Mouse (Mus musculus): ENCODE measurements around the gene Psmb3. TPM values are rescaled to one million over a fixed set of nuclear protein-coding genes. Genes with fewer than 3 reads are reported as not detected.

Psmb3 gene
- total and polyA plus RNA-seq, 2 experiments from 2014 or later, result 449 to 473 TPM

- Histone ChIP-seq H3K27me3 (ENCODE audit: insufficient read depth, low read length) (no peaks in the 10 kb centered on the region), H3K4me3 (ENCODE audit: low read depth, low read length) (no peak overlapping the region), H3K4me1 (ENCODE audit: insufficient read depth, low read length) (no peaks in the 10 kb centered on the region), H3K36me3 (ENCODE audit: insufficient read depth, low read length) (peaks cover 42% of the 10 kb centered on the region), H3K4me2 (ENCODE audit: low read depth, low read length, poor library complexity, severe bottlenecking) (no peak overlapping the region), H3K9me3 (ENCODE audit: low read length) (no peaks in the 10 kb centered on the region), H3K27ac (ENCODE audit: low read depth, low read length) (no peak overlapping the region), H3K9ac (replicated peaks; ENCODE audit: low read length, poor library complexity, severe bottlenecking) (no peak overlapping the region)
- DNase-seq (ENCODE audit: low spot score) (no peak), ATAC-seq (ENCODE audit: low FRiP score) (no peak)
- 93% methylated on average over 1 of the region's 1 CpGs for WGBS
- TF ChIP-seq CTCF (IDR thresholded peaks at IDR 0.05), result no peak
These were observed 54.9 kb downstream of the Psmb3 start for GRCm38 (mm10) chr11:97758125-97758524.

DNA sequence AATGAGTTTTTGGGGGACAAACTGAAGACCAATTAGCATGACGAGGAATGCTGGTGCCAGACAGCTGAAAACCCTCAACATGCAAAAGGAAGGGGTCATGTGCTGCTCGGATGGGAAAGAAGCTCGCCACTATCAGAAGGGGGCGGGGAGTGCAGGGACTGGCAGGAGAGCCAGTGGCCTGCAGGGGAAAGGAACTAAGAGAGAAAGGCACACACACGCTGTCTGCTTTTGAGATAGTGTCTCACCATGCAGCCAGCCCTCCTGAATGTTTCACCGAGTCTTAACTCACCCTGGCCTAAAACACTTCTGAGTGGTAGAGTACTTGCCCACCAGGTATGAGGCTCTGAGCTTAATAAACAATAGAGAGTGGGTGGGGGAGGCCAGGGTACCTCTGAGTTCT, 55.7 kb downstream of the Psmb3 start:
- TF ChIP-seq CTCF (IDR thresholded peaks at IDR 0.05), result no peak
- H3K27ac ChIP-seq (ENCODE audit: low read depth, low read length), result no peak overlapping the region
- H3K9ac ChIP-seq (replicated peaks; ENCODE audit: low read length, poor library complexity, severe bottlenecking), result no peak overlapping the region
- H3K27me3 ChIP-seq (ENCODE audit: insufficient read depth, low read length), result no peaks in the 10 kb centered on the region
- DNase-seq (ENCODE audit: low spot score) (no peak), ATAC-seq (ENCODE audit: low FRiP score) (no peak)
- H3K4me1 ChIP-seq (ENCODE audit: insufficient read depth, low read length), result no peaks in the 10 kb centered on the region
- H3K4me3 ChIP-seq (ENCODE audit: low read depth, low read length), result no peak overlapping the region
- peaks cover 36% of the 10 kb centered on the region for H3K36me3 ChIP-seq (ENCODE audit: insufficient read depth, low read length)
- WGBS, result 84% methylated on average over 6 of the region's 6 CpGs
- no peaks in the 10 kb centered on the region for H3K9me3 ChIP-seq (ENCODE audit: low read length)
- no peak overlapping the region for H3K4me2 ChIP-seq (ENCODE audit: low read depth, low read length, poor library complexity, severe bottlenecking)

GRCm38 (mm10) chr11:97761638-97762037, 58.4 kb downstream of the Psmb3 start:
- H3K4me3 ChIP-seq (ENCODE audit: low read depth, low read length), result no peak overlapping the region
- peaks cover 10% of the 10 kb centered on the region; the same call in 1 of the 2 replicates for H3K4me1 ChIP-seq (ENCODE audit: insufficient read depth, low read length)
- H3K9me3 ChIP-seq (ENCODE audit: low read length), result no peaks in the 10 kb centered on the region
- DNase-seq (ENCODE audit: low spot score), result peak; percentile 44
- H3K27me3 ChIP-seq (ENCODE audit: insufficient read depth, low read length), result no peaks in the 10 kb centered on the region
- ATAC-seq (ENCODE audit: low FRiP score), result no peak
- no peak overlapping the region for H3K27ac ChIP-seq (ENCODE audit: low read depth, low read length)
- no peak overlapping the region for H3K9ac ChIP-seq (replicated peaks; ENCODE audit: low read length, poor library complexity, severe bottlenecking)
- peaks cover 22% of the 10 kb centered on the region for H3K36me3 ChIP-seq (ENCODE audit: insufficient read depth, low read length)
- TF ChIP-seq CTCF (IDR thresholded peaks at IDR 0.05), result peak; percentile 61
- no peak overlapping the region for H3K4me2 ChIP-seq (ENCODE audit: low read depth, low read length, poor library complexity, severe bottlenecking)

Small RNA genes within 50 kb of the gene (microRNA-seq; reads per million reads assigned to microRNA genes)
- gene Gm24158 (ENCODE audit: borderline number of aligned reads) (not detected), gene Mir6927 (ENCODE audit: borderline number of aligned reads) (not detected), gene Mir8102 (ENCODE audit: borderline number of aligned reads) (not detected)

Other genes starting within 250 kb of the Psmb3 start
- gene 4933428G20Rik, start 203.1 kb upstream of the Psmb3 start, total RNA-seq (2014; rRNA removed), result 0.28 TPM in 1 of 2 replicates, not detected in the other
- 0.34 and 0.91 TPM in 2 replicates for gene 4933428G20Rik, start 203.1 kb upstream of the Psmb3 start, polyA plus RNA-seq (2015; fragmentation: Nextera tagmentation; extraction: Ambion mirVana)
- 95.0 and 100 TPM in 2 replicates for gene Srcin1, start 127.2 kb upstream of the Psmb3 start, total RNA-seq (2014; rRNA removed)
- gene Srcin1, start 127.2 kb upstream of the Psmb3 start, polyA plus RNA-seq (2015; fragmentation: Nextera tagmentation; extraction: Ambion mirVana), result 13.1 and 14.0 TPM in 2 replicates
- gene Epop, start 73.7 kb upstream of the Psmb3 start, total RNA-seq (2014; rRNA removed), result 5.0 and 8.4 TPM in 2 replicates
- gene Epop, start 73.7 kb upstream of the Psmb3 start, polyA plus RNA-seq (2015; fragmentation: Nextera tagmentation; extraction: Ambion mirVana), result 1.5 and 1.6 TPM in 2 replicates
- gene Mllt6, start 40.0 kb upstream of the Psmb3 start, total RNA-seq (2014; rRNA removed), result 43.9 and 52.8 TPM in 2 replicates
- 1.5 and 1.7 TPM in 2 replicates for gene Mllt6, start 40.0 kb upstream of the Psmb3 start, polyA plus RNA-seq (2015; fragmentation: Nextera tagmentation; extraction: Ambion mirVana)
- 13.3 and 27.0 TPM in 2 replicates for gene Cisd3, start 17.6 kb upstream of the Psmb3 start, total RNA-seq (2014; rRNA removed)
- gene Cisd3, start 17.6 kb upstream of the Psmb3 start, polyA plus RNA-seq (2015; fragmentation: Nextera tagmentation; extraction: Ambion mirVana), result 41.5 and 45.1 TPM in 2 replicates
- 16.0 and 19.6 TPM in 2 replicates for gene Pcgf2, start 2.9 kb upstream of the Psmb3 start, total RNA-seq (2014; rRNA removed)
- gene Pcgf2, start 2.9 kb upstream of the Psmb3 start, polyA plus RNA-seq (2015; fragmentation: Nextera tagmentation; extraction: Ambion mirVana), result 14.2 and 16.7 TPM in 2 replicates
- 149 and 166 TPM in 2 replicates for gene Pip4k2b, start 41.3 kb downstream of the Psmb3 start, total RNA-seq (2014; rRNA removed)
- gene Pip4k2b, start 41.3 kb downstream of the Psmb3 start, polyA plus RNA-seq (2015; fragmentation: Nextera tagmentation; extraction: Ambion mirVana), result 4.1 and 5.2 TPM in 2 replicates
- gene Cwc25, start 63.2 kb downstream of the Psmb3 start, total RNA-seq (2014; rRNA removed), result 11.8 and 16.0 TPM in 2 replicates
- gene Cwc25, start 63.2 kb downstream of the Psmb3 start, polyA plus RNA-seq (2015; fragmentation: Nextera tagmentation; extraction: Ambion mirVana), result 12.0 TPM in 2 replicates
- gene 1700001P01Rik, start 72.5 kb downstream of the Psmb3 start, total RNA-seq (2014; rRNA removed), result not detected in 2 replicates
- 0.29 TPM in 1 of 2 replicates, not detected in the other for gene 1700001P01Rik, start 72.5 kb downstream of the Psmb3 start, polyA plus RNA-seq (2015; fragmentation: Nextera tagmentation; extraction: Ambion mirVana)
- 177 and 224 TPM in 2 replicates for gene Rpl23, start 79.0 kb downstream of the Psmb3 start, total RNA-seq (2014; rRNA removed)
- 308 and 329 TPM in 2 replicates for gene Rpl23, start 79.0 kb downstream of the Psmb3 start, polyA plus RNA-seq (2015; fragmentation: Nextera tagmentation; extraction: Ambion mirVana)
- 206 and 216 TPM in 2 replicates for gene Lasp1, start 95.6 kb downstream of the Psmb3 start, total RNA-seq (2014; rRNA removed)
- 174 and 179 TPM in 2 replicates for gene Lasp1, start 95.6 kb downstream of the Psmb3 start, polyA plus RNA-seq (2015; fragmentation: Nextera tagmentation; extraction: Ambion mirVana)
- 37.7 and 43.6 TPM in 2 replicates for gene B230217C12Rik, start 137.4 kb downstream of the Psmb3 start, total RNA-seq (2014; rRNA removed)
- gene B230217C12Rik, start 137.4 kb downstream of the Psmb3 start, polyA plus RNA-seq (2015; fragmentation: Nextera tagmentation; extraction: Ambion mirVana), result 38.2 and 41.8 TPM in 2 replicates
- 0.38 and 0.80 TPM in 2 replicates for gene Fbxo47, start 180.8 kb downstream of the Psmb3 start, total RNA-seq (2014; rRNA removed)
- gene Fbxo47, start 180.8 kb downstream of the Psmb3 start, polyA plus RNA-seq (2015; fragmentation: Nextera tagmentation; extraction: Ambion mirVana), result 0.33 and 0.88 TPM in 2 replicates